Mouse (Mus musculus) megakaryocyte, embryonic 14.5 days (primary cell): ENCODE data around the gene Aoah.

Experiments
- FLI1 ChIP-seq: IDR thresholded peaks from 2 replicates; pipeline ENCODE4 v1.6.1; 2012; ENCODE audit warnings: low read length, inconsistent platforms, mixed read lengths
- GATA1 ChIP-seq: IDR thresholded peaks from 3 replicates; pipeline ENCODE4 v1.6.1; 2012; ENCODE audit warnings: mixed read lengths, low read length, inconsistent platforms, borderline replicate concordance

GRCm38 (mm10) chr13:20798536-20798935 is 4.6 kb downstream of the Aoah start:
- TF ChIP-seq FLI1, result no peak
- TF ChIP-seq GATA1, result no peak
